Mouse (Mus musculus): ENCODE data around the gene Tex48.

Gene Tex48

DNA sequence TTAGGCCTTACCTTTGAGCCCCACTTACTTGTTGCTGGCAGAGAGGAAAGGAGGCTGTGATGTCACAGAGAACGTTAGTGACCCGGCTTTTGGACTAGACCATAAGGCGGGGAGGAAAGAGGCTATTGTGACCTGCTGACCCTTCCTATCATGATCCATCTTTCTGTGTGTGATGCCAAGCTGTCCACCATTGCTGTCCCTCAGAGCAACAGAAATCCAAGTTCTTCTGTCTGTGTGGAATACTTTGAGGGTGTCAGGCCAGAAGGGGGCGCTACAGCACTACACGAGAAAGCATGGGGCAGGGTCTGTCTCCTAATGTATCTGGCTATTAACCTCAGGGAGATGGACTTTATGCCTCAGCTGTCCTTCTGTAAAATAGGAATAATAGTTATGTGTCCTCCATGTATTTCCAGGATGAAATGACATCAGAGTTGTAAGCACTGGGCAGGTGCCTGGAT, at the start of gene Tex48:
Tex48 (minus strand) TSS at position 51 of the 458 bp plus-strand sequence.
- DNase-seq (ENCODE audit: low spot score in 2 of 2) = no peak

DNA sequence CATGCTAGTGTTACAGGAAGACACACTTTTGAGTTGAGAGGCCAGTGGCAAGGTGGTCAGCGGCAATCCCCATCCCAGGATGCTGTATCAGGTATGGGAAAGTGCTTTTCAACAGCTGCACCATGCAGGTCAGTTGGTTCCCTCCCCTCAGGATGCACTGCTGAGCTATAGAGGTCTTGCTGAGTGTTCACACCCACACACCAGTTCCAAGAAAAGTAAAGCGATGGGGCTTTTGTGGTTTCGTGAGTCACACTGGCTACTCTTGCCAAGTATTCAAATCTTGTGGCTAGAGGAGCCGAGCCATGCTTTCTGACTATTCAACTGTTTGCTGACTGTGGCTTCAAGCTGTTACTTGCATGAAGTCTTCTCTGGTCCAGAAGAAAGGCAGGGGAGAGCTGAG, 46.0 kb upstream of the Tex48 start:
- peak; percentile 16 to 18 for DNase-seq (ENCODE audit: low spot score in 2 of 2)

DNA sequence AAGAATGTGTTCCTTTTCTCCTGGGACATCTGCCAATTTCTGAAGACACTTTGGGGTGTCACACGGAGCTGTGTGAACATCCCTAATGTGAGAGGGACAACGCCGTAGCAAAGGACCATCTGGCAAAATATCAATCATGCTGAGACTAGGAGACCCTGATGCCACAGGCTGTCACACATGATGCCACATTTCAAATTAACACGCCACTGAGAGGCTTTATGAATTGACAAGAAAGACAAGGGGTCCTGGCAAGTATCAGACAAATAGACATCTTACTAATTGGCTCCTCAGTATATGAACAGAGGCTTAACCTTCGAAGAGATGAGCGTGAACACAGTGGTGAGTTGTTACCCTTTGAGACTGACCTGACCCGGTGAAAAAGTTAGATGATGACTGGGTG, 43.5 kb upstream of the Tex48 start:
- DNase-seq (ENCODE audit: low spot score in 2 of 2) = no peak

DNA sequence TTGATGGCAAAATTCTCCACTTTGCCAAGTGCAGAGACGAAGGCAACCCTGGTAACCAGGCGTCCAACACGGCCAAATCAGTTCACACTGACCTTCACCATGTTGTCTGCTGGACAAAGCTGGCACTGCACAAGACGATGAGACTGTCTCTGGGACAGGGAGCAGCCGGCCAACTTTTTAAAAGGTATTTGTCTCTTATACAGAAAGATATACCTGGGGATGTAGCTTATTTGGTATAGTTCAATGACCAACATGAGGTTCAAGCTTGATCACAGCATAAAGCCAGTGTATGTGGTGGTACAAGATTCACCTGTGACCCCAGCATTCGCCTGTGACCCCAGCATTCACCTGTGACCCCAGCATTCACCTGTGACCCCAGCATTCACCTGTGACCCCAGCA, 41.1 kb upstream of the Tex48 start, which contains the start of gene Gm11214:
Gm11214 (minus strand) TSS at position 101 of the 400 bp plus-strand sequence.
- DNase-seq (ENCODE audit: low spot score in 2 of 2) = no peak

DNA sequence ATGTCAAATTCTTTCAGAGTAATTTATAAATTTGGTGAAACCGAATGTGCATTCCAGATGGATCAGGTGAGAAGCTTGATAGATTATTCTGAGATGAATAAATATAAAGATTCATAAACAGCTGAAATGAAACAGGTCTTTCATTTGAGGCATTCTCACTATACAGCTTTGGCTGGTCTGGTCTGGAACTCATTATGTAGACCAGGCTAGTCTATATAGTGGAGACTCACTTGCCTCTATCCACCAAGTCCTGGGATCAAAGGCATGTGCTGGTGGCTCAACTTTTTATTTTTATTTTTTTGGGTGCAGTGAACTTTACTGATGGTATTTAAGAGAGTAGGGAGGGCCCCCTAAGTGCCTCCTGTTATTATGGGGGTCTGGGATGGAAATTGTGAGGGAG, 39.6 kb upstream of the Tex48 start:
- DNase-seq (ENCODE audit: low spot score in 2 of 2) = no peak

DNA sequence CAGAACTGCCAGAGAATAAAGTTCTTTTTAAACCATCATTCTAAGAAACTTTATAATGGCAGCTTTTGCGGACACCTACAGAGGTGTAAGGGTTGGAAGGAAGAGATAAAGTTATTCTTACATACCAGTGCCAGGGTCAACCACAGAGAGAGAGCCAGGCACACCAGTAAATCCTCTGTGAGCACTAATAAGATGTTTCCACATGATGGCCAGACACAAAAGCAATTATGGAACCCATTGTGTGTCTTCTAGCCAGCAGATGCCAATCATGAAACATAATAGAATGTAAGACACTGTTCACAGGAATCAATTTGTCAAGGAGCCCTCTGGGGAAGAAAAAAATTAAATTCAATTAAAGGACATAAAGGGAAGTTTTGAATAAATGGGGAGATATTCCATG, 39.2 kb upstream of the Tex48 start:
- no peak for DNase-seq (ENCODE audit: low spot score in 2 of 2)

DNA sequence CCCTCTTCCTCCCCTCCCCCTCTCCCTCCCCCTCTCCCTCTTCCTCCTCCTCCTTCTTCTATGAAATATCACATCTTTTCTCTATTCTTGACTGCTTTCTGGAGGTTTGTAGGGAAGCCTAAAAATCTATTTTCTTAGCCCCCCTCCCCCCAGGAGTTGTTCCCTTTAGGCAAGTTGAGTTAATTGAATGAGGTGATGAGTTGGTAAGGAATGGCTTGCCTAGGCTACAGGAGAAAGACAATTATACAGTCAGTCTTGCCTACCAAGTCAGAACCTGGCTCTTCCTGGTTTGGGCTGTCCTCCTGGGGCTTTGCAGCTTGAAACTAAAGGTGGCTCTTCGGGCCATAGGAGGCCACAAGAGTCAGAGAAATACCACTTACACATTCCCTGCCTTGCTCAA, 37.5 kb upstream of the Tex48 start:
- no peak for DNase-seq (ENCODE audit: low spot score in 2 of 2)

DNA sequence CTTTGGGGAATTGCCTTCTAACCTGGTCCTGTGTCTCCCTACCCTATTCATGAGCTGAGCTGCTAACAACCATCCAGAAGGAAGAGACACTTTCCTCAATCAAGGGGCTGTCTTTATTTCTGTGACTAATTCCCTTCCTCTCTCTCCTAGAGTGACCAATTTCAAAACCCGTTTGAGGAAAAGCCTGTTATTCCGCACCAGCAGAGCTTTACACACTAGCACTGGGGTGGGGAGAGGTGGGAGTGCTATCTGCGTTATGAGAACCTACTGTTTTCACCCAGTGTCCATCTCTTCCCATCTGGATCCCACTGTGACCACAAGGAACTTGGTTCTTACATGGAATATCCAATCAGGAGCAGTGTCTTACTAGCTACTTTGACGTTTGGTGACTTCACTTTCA, 36.9 kb upstream of the Tex48 start:
- no peak for DNase-seq (ENCODE audit: low spot score in 2 of 2)

DNA sequence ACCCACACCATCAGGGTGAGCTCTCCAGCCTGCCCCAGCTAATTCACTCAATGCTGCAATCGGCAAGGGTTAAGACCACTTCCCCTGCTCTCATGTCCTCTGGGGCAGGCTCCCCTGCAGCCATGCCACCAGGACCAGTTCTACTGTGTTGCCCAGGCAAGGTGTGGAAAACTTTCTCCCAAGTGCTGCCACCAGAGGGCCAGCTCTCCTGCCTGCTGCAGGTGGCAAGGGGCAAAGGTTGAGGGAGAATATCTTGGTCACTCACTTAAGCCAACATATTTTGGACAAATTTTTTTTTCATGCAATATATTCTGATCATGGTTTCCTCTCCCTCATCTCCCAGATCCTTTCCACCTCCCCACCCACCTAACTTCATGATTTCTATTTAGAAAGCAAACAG, 32.2 kb upstream of the Tex48 start:
- no peak for DNase-seq (ENCODE audit: low spot score in 2 of 2)

DNA sequence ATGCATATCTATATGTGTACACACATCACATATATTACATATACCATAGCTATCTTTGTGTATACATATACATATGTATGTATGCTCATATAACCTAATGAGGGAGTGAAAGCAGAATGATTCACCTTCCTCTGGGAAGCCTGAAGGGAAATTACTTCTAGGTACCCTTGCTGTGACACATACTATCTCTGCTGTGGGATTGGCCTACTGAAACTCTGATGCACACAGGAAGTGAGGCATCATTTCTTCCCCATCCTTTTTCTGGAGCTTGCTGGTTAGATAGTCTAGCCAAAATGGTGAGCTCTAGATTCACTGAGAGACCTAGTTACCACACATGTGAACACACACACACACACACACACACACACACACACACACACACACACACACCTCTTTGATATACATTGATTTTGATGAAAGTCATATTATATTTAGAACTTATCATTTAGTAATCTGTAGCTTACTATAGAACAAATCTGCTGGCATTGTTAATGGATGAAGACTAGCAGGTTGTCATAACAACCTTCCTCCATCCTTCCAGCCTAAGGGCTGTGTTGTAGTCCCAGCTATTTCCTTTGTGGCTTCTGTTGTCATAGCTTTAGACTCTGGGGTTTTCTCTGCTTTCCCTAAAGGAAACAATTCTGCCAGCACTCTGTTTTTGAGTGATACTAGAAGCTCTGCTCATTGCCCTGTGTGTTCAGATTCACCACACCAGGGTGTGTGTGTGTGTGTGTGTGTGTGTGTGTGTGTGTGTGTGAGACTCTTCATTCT, 21.9 kb upstream of the Tex48 start:
- no peak for DNase-seq (ENCODE audit: low spot score in 2 of 2)

DNA sequence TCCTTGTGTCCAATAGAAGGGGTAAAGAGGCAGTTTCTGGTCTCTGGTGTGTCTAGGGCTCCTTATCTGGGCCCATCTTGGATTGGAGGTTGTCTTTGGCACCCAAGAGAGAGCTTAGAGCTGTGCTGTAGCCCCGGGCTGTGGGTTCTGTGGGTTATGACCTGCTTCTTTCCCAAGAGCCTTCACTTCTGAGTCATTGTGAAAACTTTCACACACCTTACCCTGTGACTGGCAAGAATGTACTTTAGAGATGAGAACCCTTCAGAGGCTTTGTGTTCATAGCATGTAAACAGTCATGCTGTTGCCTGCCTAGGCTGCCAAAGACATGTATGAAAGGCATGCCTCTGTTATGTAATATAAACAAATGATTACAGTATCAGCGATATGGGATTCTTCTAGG, 17.6 kb upstream of the Tex48 start:
- DNase-seq (ENCODE audit: low spot score in 2 of 2) = no peak

DNA sequence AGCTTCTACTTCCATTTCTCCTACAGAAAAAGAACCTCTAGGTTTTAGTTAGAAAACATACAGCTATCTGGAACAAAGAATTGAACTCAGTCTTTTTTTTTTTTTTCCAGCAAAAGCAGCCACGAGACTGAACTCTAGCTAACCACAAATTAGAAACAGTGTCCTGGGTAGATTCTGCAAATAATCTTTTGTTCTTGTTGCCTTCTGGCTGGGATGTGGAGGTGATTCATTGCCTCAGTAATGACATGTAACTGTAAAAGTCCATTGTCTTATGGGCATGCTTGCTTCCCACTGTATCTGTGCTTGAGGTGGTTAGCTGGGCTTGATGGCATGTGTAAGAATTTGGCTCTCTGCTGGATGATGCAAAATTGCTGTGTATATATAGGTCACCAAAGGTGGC, 16.4 kb upstream of the Tex48 start:
- DNase-seq (ENCODE audit: low spot score in 2 of 2) = no peak

DNA sequence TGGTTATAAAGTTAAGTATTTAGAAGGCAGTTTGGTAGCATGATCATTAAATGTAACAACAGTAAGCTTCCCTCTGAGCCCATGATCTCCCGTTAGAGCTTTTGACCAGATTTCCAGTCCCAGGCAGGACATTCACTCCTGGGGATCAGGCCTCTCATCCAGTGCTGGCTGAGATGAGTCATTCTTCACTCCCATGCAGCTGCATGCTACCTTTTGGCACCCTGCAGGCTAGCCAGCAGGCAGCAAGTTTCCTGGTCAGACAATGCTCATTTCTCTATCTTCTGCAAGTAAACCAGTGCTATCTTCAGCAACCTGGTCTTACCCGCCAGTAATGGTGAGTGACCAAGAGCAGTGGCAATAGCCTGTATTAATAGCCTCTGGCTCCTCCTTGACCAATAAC, 11.0 kb upstream of the Tex48 start:
- DNase-seq (ENCODE audit: low spot score in 2 of 2) = no peak

DNA sequence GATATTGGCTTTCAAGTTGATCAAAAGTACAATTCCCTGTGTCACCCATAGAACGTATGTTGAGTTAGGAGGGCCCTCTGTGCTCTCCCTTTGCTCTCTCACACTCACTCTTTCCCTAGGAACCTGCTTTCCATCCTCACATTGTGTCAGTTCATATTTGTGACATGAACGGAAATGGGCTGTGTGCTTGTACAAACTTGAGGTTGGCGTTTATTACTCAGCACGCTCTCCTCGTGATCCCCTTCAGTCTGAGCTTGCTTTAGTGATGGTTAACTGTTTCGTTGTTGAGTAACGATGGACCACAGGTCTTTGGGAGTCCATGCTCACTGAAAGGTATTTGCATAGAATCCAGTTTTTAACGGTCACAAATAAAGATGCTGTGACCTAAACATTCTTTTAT, 4.9 kb upstream of the Tex48 start:
- no peak for DNase-seq (ENCODE audit: low spot score in 2 of 2)

DNA sequence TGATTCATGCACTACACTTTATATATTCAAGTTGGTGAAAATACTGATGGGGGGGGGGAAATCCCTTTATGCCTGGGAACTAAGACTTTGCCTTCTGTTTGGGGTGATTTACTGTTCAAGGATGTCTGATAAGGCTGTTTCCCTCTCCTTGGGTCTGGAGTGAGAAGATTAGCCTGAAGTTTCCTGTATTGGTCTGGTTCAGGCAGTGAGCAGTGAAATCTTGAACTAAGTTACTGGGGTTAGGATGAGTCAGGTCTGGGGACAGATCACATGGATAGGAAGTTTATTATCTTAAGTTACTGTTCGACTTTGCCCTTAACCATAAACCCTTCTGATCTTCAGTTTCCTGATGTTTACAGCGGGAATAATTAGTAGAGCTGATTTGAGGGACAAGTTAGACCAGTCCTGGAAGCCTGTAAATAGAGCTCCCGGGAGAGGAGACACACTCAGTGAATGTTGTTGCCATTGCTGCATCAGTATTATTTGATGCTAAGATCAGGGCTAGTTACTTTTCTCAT, 3.4 kb upstream of the Tex48 start:
- DNase-seq (ENCODE audit: low spot score in 2 of 2) = no peak

DNA sequence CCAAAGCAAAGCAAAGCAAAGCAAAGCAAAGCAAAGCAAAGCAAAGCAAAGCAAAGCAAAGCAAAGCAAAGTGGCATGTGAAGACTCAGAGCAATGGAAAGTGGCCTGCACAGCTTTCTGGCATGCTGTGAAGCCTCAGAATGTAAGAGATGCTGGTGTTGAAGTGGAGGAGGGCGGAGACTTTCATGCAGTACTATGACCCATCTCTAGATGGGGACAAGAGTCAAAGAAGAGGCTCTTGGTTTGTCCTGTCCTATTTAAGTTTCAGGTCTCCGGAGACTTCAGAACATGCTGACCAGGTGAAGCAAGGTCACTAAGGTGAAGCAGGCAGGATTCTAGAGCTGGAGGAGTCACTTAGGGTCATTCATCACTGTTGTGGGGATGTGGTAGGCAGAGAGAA, 367 bp downstream of the Tex48 start:
- DNase-seq (ENCODE audit: low spot score in 2 of 2) = no peak

DNA sequence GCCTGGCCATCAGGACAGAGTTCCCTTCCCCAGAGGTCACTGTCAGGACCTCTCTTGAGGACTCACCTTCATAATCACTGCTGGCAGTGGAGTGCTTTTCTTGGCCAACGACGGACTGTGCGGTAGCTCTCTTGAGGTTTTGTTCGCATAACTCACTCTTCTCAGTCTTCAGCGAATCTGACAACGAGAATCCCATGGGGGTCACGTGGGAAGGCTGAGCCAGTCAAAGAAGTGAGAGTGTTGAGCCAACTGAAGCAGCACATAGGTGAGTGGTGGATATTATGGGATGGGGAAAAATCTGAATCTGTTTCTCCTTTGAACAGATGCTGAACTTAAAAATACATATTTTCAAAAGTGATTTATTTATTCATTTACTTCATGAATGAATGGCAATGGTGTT, 13.8 kb downstream of the Tex48 start:
- DNase-seq (ENCODE audit: low spot score in 2 of 2) = no peak

DNA sequence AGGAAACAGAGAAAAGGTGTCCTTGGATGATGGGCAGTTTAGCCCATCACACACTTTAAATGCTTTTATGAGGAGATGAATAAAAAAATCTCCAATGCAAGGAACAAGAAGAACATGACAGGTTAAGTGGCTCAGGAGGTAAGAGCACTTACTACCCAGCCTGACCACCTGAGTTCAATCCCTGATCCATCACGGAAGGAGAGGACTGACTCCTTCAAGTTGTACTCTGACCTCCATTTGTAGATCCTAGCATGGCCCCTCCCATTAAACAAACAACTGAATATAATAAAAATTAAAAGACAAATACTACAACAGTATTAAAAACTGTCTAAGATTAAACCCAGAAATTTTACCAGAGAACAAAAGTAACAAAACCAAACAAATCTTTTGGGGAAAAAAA, 16.3 kb downstream of the Tex48 start:
- DNase-seq (ENCODE audit: low spot score in 2 of 2) = no peak

DNA sequence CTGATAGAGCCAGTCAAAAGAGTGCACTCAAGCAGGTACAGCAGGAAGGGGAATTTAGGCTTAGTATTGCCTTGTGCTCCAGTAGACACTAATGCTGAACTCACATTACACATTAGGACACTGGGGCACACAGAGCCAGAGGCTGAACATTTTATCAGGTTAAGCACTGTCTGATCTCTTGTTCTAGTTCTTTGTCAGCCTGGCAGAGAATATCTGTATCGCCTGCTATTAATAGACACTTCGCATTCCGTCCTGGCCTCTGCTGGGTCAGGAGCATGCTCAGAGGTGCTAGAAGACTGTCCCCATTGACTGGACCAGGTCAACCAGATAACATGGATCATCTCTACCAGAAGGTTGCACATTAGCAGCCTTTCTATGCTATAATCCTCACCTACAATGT, 16.7 kb downstream of the Tex48 start:
- DNase-seq (ENCODE audit: low spot score in 2 of 2) = no peak

DNA sequence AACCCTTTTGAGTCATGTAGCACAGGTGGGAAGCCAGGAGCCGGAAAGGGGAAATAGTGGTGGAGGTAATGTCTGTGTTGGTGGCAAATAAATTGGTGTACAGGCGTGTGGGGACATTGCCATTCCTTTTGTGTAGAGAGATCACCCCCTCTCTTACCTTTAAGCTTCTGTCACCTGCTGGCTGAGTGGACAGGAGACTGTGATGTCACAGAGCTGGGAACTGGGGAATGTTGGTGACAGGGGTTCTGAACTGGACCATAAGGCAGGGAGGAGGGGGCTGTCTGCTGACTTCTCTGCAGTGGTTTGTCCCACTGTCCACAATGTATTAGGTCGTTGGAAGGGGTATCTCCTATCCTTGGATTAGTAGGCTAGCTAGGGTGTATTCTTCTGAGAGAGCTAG, 17.3 kb downstream of the Tex48 start, which contains the start of gene Gm11213:
Gm11213 (minus strand) TSS at position 317 of the 400 bp plus-strand sequence.
- DNase-seq (ENCODE audit: low spot score in 2 of 2) = no peak

DNA sequence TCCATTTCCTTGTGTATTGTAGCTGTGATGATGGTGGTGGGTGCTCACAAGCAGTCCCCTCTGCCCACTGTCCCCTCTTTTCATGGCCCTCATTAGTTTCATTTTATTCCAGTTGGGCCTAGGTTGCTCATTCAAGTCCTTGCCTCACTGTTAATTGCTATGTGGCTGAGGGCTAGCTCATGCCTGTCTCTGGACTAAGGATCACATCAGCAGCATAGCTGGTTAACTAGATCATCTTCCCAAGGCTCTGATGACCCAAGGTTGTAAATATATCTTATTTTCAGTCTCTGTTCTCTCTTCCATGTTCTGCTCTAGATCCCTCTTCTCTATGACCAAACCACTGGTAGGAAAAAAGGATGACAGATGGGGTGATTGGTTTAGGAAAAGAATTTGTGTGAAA, 21.0 kb downstream of the Tex48 start:
- DNase-seq (ENCODE audit: low spot score in 2 of 2) = no peak

DNA sequence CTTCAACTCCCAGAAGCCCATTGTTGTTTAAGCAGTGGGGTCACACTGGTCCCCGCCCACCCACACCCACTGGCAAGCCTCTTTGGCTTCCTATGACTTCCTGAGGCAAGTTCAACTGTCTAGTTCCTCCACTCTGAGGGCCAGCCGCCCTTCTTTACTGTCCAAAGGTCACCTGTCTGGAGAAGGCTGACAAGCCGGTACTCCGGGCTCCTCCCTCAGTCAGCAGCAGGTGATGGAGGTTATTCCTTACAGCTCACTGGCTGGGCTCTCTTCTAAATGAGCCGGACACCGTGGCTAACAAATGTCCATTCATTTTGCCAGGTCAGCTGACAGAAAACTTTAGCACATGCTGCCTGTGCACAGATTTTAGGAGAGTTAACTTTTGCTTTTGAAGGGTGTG, 21.4 kb downstream of the Tex48 start:
- no peak for DNase-seq (ENCODE audit: low spot score in 2 of 2)

DNA sequence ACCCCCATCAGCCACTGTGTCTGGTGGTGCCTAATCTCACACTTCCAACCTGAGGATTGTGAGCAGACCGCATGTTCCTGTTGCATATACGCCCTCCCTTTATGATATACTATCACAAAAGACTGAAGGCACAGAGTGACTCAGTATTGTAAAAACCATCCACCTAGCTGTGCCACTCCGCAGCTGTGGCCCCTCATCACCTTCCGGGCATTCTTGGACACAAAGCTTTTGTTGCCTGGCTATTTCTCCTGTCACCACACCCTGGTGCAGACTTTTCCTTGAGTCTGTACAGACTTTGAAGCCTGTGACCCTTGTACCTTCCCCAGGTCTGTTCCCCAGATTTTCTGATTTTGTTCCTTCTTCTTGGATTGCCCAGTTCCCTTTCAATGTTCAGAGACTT, 26.2 kb downstream of the Tex48 start:
- DNase-seq (ENCODE audit: low spot score in 2 of 2) = no peak

DNA sequence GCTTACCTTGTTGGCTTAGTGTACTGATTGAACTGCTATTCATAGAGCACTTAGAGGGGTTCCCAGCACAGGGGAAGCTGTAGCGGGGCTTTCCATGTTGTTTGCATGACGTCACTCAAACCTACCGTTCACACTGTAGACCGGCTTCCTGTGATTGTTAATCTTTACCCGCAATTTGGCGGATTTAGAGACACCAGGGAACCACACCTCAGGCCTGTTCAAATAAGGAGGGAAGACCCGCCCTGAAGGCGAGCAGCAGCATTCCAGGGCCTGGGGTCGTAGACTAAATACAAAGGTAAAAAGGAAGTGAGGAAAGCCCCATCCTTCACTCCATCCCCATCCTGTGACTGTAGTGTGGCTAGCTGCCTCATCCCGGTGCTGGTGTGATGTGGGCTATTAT, 27.0 kb downstream of the Tex48 start:
- no peak for DNase-seq (ENCODE audit: low spot score in 2 of 2)
